Mouse (Mus musculus): ENCODE measurements around the gene Msrb1. TPM values are rescaled to one million over a fixed set of nuclear protein-coding genes. Genes with fewer than 3 reads are reported as not detected.
A peak's percentile ranks its signal among the peaks of the same experiment; 100 is the strongest.

Gene Msrb1
- total RNA-seq, 1 experiment from 2014 or later = 344 TPM

- no peak for ATAC-seq (replicated peaks; ENCODE audit: insufficient number of reproducible peaks, low FRiP score, low TSS enrichment, poor library complexity, severe bottlenecking)
These were observed 40.6 kb downstream of the Msrb1 start for GRCm38 (mm10) chr17:24777073-24777472.

- 0 out of 2 replicates have a peak, but pooled peaks have one; percentile 47 for ATAC-seq (replicated peaks; ENCODE audit: insufficient number of reproducible peaks, low FRiP score, low TSS enrichment, poor library complexity, severe bottlenecking)
These were observed 44.4 kb downstream of the Msrb1 start for GRCm38 (mm10) chr17:24780821-24781220.

- ATAC-seq (replicated peaks; ENCODE audit: insufficient number of reproducible peaks, low FRiP score, low TSS enrichment, poor library complexity, severe bottlenecking) = no peak
These were observed 55.7 kb downstream of the Msrb1 start for GRCm38 (mm10) chr17:24792190-24792589.

Other genes with a start within 250 kb of the Msrb1 start
- not detected in 3 replicates for gene Caskin1, start 248.0 kb upstream of the Msrb1 start, total RNA-seq (2017)
- 83.2 to 132 TPM (median 118 TPM) in 3 replicates for gene Traf7, start 208.7 kb upstream of the Msrb1 start, total RNA-seq (2017)
- 0.39 TPM in 1 of 3 replicates, not detected in the others for gene Rab26, start 202.4 kb upstream of the Msrb1 start, total RNA-seq (2017)
- gene Pkd1, start 186.8 kb upstream of the Msrb1 start, total RNA-seq (2017) = 9.1 to 15.7 TPM (median 11.9 TPM) in 3 replicates
- gene Tsc2, start 104.0 kb upstream of the Msrb1 start, total RNA-seq (2017) = 20.2 to 53.0 TPM (median 29.4 TPM) in 3 replicates
- gene Nthl1, start 104.0 kb upstream of the Msrb1 start, total RNA-seq (2017) = 2.5 to 2.6 TPM in 2 of 3 replicates, not detected in the other
- gene Slc9a3r2, start 86.3 kb upstream of the Msrb1 start, total RNA-seq (2017) = 0.48 to 0.78 TPM in 2 of 3 replicates, not detected in the other
- not detected in 3 replicates for gene Npw, start 78.2 kb upstream of the Msrb1 start, total RNA-seq (2017)
- gene Zfp598, start 67.0 kb upstream of the Msrb1 start, total RNA-seq (2017) = 14.6 to 21.7 TPM (median 15.7 TPM) in 3 replicates
- not detected in 3 replicates for gene Syngr3, start 46.7 kb upstream of the Msrb1 start, total RNA-seq (2017)
- gene Gfer, start 40.5 kb upstream of the Msrb1 start, total RNA-seq (2017) = 12.4 to 19.8 TPM (median 15.4 TPM) in 3 replicates
- 0.48 to 3.0 TPM (median 2.1 TPM) in 3 replicates for gene Noxo1, start 40.4 kb upstream of the Msrb1 start, total RNA-seq (2017)
- 9.7 to 19.8 TPM (median 18.6 TPM) in 3 replicates for gene Tbl3, start 29.0 kb upstream of the Msrb1 start, total RNA-seq (2017)
- 2.8 TPM in 1 of 3 replicates, not detected in the others for gene Rnf151, start 18.6 kb upstream of the Msrb1 start, total RNA-seq (2017)
- gene Rps2, start 18.5 kb upstream of the Msrb1 start, total RNA-seq (2017) = 428 to 669 TPM (median 533 TPM) in 3 replicates
- gene Ndufb10, start 12.2 kb upstream of the Msrb1 start, total RNA-seq (2017) = 144 to 243 TPM (median 228 TPM) in 3 replicates
- gene Rpl3l, start 8.8 kb upstream of the Msrb1 start, total RNA-seq (2017) = 4.7 to 14.6 TPM (median 10.2 TPM) in 3 replicates
- not detected in 3 replicates for gene Hs3st6, start 16.3 kb downstream of the Msrb1 start, total RNA-seq (2017)
- not detected in 3 replicates for gene Meiob, start 67.6 kb downstream of the Msrb1 start, total RNA-seq (2017)
- 23.2 to 48.3 TPM (median 34.5 TPM) in 3 replicates for gene Hagh, start 103.5 kb downstream of the Msrb1 start, total RNA-seq (2017)
- gene Fahd1, start 113.7 kb downstream of the Msrb1 start, total RNA-seq (2017) = 3.2 to 6.6 TPM (median 4.8 TPM) in 3 replicates
- 0.29 TPM in 1 of 3 replicates, not detected in the others for gene Igfals, start 129.4 kb downstream of the Msrb1 start, total RNA-seq (2017)
- 34.3 to 41.0 TPM (median 40.1 TPM) in 3 replicates for gene Nubp2, start 149.7 kb downstream of the Msrb1 start, total RNA-seq (2017)
- gene Spsb3, start 150.0 kb downstream of the Msrb1 start, total RNA-seq (2017) = 16.6 to 25.9 TPM (median 20.5 TPM) in 3 replicates
- gene Eme2, start 158.4 kb downstream of the Msrb1 start, total RNA-seq (2017) = 12.0 to 20.2 TPM (median 12.9 TPM) in 3 replicates
- 13.4 to 24.4 TPM (median 19.0 TPM) in 3 replicates for gene Mrps34, start 158.5 kb downstream of the Msrb1 start, total RNA-seq (2017)
- gene Nme3, start 159.9 kb downstream of the Msrb1 start, total RNA-seq (2017) = 28.0 to 48.6 TPM (median 30.1 TPM) in 3 replicates
- gene Mapk8ip3, start 200.3 kb downstream of the Msrb1 start, total RNA-seq (2017) = 46.0 to 84.3 TPM (median 50.2 TPM) in 3 replicates
- gene Jpt2, start 224.0 kb downstream of the Msrb1 start, total RNA-seq (2017) = 13.4 to 14.4 TPM (median 14.2 TPM) in 3 replicates